In the genomic region with DNA sequence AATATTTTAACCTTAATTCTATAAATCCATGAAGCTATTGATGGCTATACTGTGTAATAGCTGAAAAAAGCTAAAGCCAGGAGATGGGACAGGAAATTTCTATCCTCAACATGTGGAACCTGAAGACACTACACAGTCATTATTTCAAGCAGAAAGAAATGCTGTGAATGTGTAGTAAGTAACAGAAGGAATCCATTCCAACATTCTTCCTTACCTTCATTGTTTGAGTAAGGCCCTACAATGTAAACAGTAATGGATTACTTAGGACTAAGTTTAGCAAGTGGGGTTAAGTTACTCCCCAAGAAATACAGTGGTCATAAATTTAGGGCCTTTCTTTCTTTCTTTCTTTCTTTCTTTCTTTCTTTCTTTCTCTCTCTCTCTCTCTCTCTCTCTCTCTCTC, we compare ENCODE assay signal across 29 mouse cellular contexts.
"Had no signal": no experiment of that assay in that cellular context is flagged by ENCODE, and none has a peak within 500 bp of the region (broad histone marks: within the 10 kb centered on the region; RNA-seq: fewer than 3 reads in every experiment).

No protein-coding gene starts in this region.

- ATAC-seq: hindbrain, embryonic 16.5 days; hindbrain, postnatal 0 days; inflammation-experienced regulatory T-cells, adult 6 months; intestine, embryonic 15.5 days; intestine, embryonic 16.5 days; intestine, postnatal 0 days had no signal

- DNase-seq: heart, postnatal 10 days; heart, postnatal 14 days; heart, postnatal 36 days; heart, postnatal 4 days; kidney, adult 11 months; kidney, adult 18-20 months; kidney, adult 2 months; kidney, adult 8-10 months; kidney, adult 9 months; kidney, postnatal 10 days; kidney, postnatal 14 days; kidney, postnatal 25 days; kidney, postnatal 36 days; kidney, postnatal 4 days; layer of hippocampus, adult 9-11 months; layer of hippocampus, postnatal 36 days had no signal

- H3K27me3 ChIP-seq: heart, embryonic 12.5 days; heart, embryonic 13.5 days; heart, embryonic 15.5 days; hindbrain, embryonic 12.5 days; hindbrain, embryonic 13.5 days; hindbrain, embryonic 15.5 days; intestine, embryonic 15.5 days; kidney, embryonic 15.5 days had no signal
